Mouse (Mus musculus) embryonic facial prominence, embryonic 15.5 days (tissue): ENCODE data around the gene Mtor. TPM values are rescaled to one million over a fixed set of nuclear protein-coding genes. Genes with fewer than 3 reads are reported as not detected.

ENCODE experiments used
- ATAC-seq: fragments of 200-750 bp; cut with Nextera tagmentation; 2 replicates; pipeline ENCODE4 v1.8.0; 2017; ENCODE audit warnings: low read depth, moderate TSS enrichment; ENCODE audit not compliant: insufficient number of reproducible peaks, low FRiP score, low TSS enrichment
- H3K27ac ChIP-seq: fragments of 300-500 bp; sonication (generic); replicated peaks from 2 replicates; pipeline ENCODE4 v1.5.1; 2015; ENCODE audit warnings: mild to moderate bottlenecking, inconsistent platforms
- H3K27me3 ChIP-seq: fragments of 300-500 bp; sonication (generic); 2 replicates; pipeline ENCODE4 v1.6.1; 2015; ENCODE audit warnings: inconsistent platforms
- H3K36me3 ChIP-seq: fragments of 300-500 bp; sonication (generic); 2 replicates; pipeline ENCODE4 v1.6.1; 2015; ENCODE audit warnings: mild to moderate bottlenecking, inconsistent platforms
- H3K4me1 ChIP-seq: fragments of 300-500 bp; sonication (generic); 2 replicates; pipeline ENCODE4 v1.6.1; 2015; ENCODE audit warnings: inconsistent platforms
- H3K4me2 ChIP-seq: fragments of 300-500 bp; sonication (generic); replicated peaks from 2 replicates; pipeline ENCODE4 v1.6.1; 2015; ENCODE audit warnings: mild to moderate bottlenecking, inconsistent platforms
- H3K4me3 ChIP-seq: fragments of 300-500 bp; sonication (generic); replicated peaks from 2 replicates; pipeline ENCODE4 v1.5.1; 2015; ENCODE audit warnings: mild to moderate bottlenecking, inconsistent platforms
- H3K9ac ChIP-seq: fragments of 300-500 bp; sonication (generic); 2 replicates; pipeline ENCODE4 v1.6.1; 2015; ENCODE audit warnings: inconsistent platforms
- H3K9me3 ChIP-seq: fragments of 300-500 bp; sonication (generic); replicated peaks from 2 replicates; pipeline ENCODE4 v1.6.1; 2016; ENCODE audit warnings: inconsistent platforms
- WGBS: fragments of 180-500 bp; shearing (Covaris S2); methylation state at CpG from one replicate; pipeline ENCODE4 v1.1.7; 2015; 5-methylcytosine and 5-hydroxymethylcytosine counted together
- polyA plus RNA-seq: library from polyadenylated mRNA; unstranded; fragments of >200 nt; fragmentation: Nextera tagmentation; extraction: Ambion mirVana; gene quantifications from 2 replicates; pipeline ENCODE4 v1.2.1, GENCODE M21; 2015

Mtor gene
- polyA plus RNA-seq, 1 experiment from 2014 or later = 14.9 TPM

DNA sequence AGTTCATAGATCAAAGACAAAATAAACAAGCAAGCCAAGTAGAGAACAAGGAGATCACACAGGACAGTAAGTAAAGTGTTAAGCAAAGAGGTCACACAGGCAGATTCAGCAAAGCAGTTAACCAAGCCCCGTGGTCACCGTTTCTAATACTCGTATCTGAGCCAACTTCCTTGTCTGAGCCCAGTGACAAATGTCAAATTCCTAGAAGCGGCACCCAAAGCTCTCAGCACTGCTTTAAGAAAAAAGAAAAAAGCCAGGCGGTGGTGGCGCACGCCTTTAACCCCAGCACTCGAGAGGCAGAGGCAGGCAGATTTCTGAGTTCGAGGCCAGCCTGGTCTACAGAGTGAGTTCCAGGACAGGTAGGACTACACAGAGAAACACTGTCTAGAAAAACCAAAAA lies 138.2 kb downstream of the Mtor start:
- Histone ChIP-seq H3K27me3 (no peaks in the 10 kb centered on the region), H3K4me1 (0 out of 2 replicates have a peak, but pooled peaks cover 9% of the 10 kb centered on the region), H3K4me2 (no peak overlapping the region), H3K4me3 (no peak overlapping the region), H3K9ac (no peak overlapping the region), H3K9me3 (no peaks in the 10 kb centered on the region), H3K36me3 (peaks cover 16% of the 10 kb centered on the region), H3K27ac (no peak overlapping the region)
- WGBS = 80% methylated on average over 9 of the region's 9 CpGs
- ATAC-seq = no peak

DNA sequence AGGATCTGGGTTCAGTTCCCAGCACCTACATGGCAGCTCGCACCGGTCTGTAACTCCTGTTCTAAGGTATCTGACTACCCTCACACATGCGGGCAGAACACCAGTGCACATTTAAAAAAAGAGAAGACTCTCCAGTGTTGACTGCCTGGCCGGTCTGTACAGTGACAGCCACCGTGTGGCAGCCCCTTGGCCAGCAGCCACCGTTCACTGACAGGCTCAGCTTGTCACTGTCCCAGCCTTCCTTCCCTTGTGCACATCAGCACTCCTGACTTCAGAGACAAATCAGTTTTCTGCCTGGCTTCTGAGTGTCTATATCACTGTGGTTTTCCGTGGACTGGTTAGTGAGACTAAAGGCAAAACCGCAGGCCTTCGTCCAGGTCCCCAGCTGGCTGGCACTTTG lies 140.4 kb downstream of the Mtor start:
- H3K4me2 ChIP-seq = no peak overlapping the region
- H3K4me1 ChIP-seq = peaks cover 25% of the 10 kb centered on the region
- H3K27ac ChIP-seq = no peak overlapping the region
- no peak for ATAC-seq
- H3K4me3 ChIP-seq = no peak overlapping the region
- WGBS = 74% methylated on average over 9 of the region's 9 CpGs
- H3K27me3 ChIP-seq = no peaks in the 10 kb centered on the region
- no peaks in the 10 kb centered on the region for H3K9me3 ChIP-seq
- H3K9ac ChIP-seq = no peak overlapping the region
- peaks cover 6% of the 10 kb centered on the region for H3K36me3 ChIP-seq

DNA sequence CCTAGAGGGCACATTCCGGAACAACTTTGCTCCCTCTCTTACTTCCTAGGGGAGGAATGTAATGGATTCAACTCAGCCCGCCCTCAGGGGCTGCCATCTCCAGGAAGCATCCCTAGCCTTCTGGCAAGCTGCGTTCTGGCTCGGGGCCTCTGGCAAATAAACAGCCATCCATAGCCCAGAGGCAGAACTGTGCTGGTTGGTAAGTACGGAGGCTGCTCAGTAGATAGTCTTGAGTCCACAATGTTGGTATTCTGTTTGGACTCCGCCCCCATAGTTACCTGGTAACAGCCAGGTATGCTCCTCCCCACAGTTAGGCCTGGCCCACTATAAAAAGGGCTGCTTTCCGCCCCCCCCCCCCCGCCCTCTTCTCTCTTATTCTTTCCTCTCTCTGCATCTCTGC lies 141.2 kb downstream of the Mtor start:
- no peak overlapping the region for H3K4me3 ChIP-seq
- no peak overlapping the region for H3K9ac ChIP-seq
- no peak overlapping the region for H3K27ac ChIP-seq
- H3K27me3 ChIP-seq = no peaks in the 10 kb centered on the region
- H3K9me3 ChIP-seq = no peaks in the 10 kb centered on the region
- peaks cover 25% of the 10 kb centered on the region for H3K4me1 ChIP-seq
- H3K4me2 ChIP-seq = no peak overlapping the region
- ATAC-seq = no peak
- WGBS = 41% methylated on average over 8 of the region's 8 CpGs
- peaks cover 14% of the 10 kb centered on the region for H3K36me3 ChIP-seq

DNA sequence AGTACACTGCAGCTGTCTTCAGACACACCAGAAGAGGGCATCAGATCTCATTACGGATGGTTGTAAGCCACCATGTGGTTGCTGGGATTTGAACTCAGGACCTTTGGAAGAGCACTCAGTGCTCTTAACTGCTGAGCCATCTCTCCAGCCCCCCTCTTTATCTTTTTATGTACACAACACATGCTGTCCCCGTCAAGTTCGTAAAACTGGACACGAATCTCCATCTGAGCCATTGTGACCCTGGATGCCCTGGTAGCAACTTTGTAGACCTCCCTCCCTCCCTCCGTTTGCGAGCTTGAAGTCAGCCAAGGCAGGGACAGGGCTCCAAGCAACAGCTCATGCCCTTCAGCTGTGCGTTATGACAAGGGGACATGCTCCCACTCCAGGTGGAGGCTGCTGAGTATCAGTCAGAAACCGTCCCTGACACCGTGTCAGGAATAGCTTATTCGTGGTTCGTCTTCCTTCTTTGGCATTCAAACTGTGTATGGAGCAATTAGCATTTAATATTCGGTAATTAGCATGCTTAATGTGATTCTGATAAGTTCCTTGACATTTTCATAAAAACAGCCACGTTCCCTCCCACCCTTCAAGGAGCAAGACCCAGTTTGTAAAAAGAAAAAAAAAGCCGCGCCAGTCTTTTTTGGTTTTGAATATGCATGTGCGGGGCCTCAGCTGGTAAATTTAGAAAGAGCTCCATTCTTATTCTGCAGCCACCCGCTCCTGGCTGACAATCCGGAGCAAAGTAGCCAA lies 142.2 kb downstream of the Mtor start:
- Histone ChIP-seq H3K36me3 (peaks cover 24% of the 10 kb centered on the region), H3K9ac (peak overlapping the region; percentile 83), H3K4me1 (peaks cover 25% of the 10 kb centered on the region), H3K4me3 (peak overlapping the region; percentile 99), H3K9me3 (no peaks in the 10 kb centered on the region), H3K27me3 (no peaks in the 10 kb centered on the region), H3K4me2 (peak overlapping the region; percentile 89), H3K27ac (peak overlapping the region; percentile 79)
- WGBS = 5% methylated on average over 18 of the region's 18 CpGs
- ATAC-seq = no peak

DNA sequence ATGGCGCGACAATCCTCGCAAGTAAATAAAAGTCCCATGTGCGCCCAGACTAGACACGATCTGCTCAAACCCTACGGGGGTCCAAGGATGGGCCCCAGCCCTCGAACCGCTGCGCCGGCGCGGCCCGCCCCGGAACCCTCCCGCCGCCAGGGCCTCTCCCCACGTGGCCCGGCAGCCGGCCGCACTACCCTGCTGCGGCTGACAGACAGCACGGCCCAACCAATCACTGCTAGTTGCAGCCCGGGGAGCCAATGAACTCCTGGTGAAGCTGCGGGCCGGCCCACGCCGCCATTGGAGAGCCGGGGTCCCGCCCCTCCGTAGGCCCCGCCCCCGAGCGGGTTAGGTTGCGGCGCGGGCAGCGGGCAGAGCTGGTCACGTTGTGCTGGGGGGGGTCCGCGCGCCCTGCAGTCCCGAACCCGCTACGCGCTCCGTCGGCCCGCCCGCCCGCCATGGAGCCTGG lies 142.8 kb downstream of the Mtor start, which contains the start of gene Srm:
Gene Srm (plus strand): TSS at position 333 of the 460 bp plus-strand sequence.
- Histone ChIP-seq H3K36me3 (peaks cover 30% of the 10 kb centered on the region), H3K9me3 (no peaks in the 10 kb centered on the region), H3K27me3 (no peaks in the 10 kb centered on the region), H3K9ac (peak within 1 kb of the TSS; percentile 83), H3K4me1 (peaks cover 25% of the 10 kb centered on the region), H3K27ac (peak within 1 kb of the TSS; percentile 79), H3K4me2 (peak within 1 kb of the TSS; percentile 89), H3K4me3 (peak within 1 kb of the TSS; percentile 99)
- under 1% methylated on average over 50 of the region's 50 CpGs for WGBS
- peak; percentile 100 for ATAC-seq

DNA sequence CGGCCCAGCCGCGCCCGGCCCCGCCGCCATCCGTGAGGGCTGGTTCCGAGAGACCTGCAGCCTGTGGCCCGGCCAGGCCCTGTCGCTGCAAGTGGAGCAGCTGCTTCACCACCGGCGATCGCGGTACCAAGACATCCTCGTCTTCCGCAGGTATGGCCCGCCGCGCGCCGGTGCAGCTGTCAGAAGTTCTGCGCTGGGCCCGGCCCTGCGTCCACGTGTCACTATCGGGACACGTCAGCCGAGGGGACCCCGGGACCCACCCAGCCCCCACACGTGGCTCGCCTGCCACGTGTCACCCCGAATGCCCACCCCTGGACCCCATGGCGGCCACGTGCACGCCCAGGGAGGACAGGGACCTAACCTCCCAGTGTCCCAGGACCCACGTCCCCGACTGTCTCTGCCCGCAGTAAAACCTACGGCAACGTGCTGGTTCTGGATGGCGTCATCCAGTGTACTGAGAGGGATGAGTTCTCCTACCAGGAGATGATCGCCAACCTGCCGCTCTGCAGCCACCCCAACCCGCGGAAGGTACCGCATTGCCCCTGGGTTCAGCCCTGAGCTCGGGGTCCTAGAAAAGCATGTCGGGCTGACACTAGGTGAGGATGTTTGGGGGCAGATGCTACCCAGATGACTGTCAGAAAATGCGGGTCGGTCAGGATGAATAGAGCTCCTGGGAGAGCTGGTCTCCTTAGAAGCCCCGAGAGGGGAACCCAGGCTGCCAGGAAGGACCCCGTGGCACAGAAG lies 143.4 kb downstream of the Mtor start:
- ATAC-seq = peak; percentile 31
- WGBS = under 1% methylated on average over 53 of the region's 53 CpGs
- peaks cover 25% of the 10 kb centered on the region for H3K4me1 ChIP-seq
- H3K27me3 ChIP-seq = no peaks in the 10 kb centered on the region
- H3K4me2 ChIP-seq = peak overlapping the region; percentile 89
- H3K4me3 ChIP-seq = peak overlapping the region; percentile 99
- H3K9me3 ChIP-seq = no peaks in the 10 kb centered on the region
- H3K9ac ChIP-seq = peak overlapping the region; percentile 83
- peak overlapping the region; percentile 55; the same call in 1 of the 2 replicates for H3K27ac ChIP-seq
- peaks cover 36% of the 10 kb centered on the region for H3K36me3 ChIP-seq

DNA sequence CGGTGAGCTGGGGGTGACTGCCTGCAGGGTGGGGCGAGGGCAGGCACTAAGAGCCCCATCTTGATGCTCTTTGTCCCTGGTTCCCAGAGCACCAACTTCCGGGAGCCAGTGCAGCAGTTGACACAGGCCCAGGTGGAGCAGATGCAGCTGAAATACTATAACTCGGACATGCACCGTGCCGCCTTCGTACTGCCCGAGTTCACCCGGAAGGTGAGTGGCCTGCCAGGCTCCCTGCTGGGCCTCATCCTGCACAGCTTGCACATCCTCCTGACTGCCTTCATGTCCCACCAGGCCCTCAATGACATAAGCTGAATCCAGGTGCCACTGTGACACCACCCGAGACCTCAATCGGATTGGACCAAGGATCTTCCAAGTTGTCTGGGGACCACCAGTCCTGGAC lies 145.6 kb downstream of the Mtor start:
- H3K9ac ChIP-seq = no peak overlapping the region
- peaks cover 58% of the 10 kb centered on the region for H3K36me3 ChIP-seq
- H3K4me3 ChIP-seq = no peak overlapping the region
- WGBS = 94% methylated on average over 11 of the region's 11 CpGs
- no peaks in the 10 kb centered on the region for H3K9me3 ChIP-seq
- H3K27ac ChIP-seq = no peak overlapping the region
- H3K4me1 ChIP-seq = peaks cover 25% of the 10 kb centered on the region
- no peak overlapping the region for H3K4me2 ChIP-seq
- no peak for ATAC-seq
- no peaks in the 10 kb centered on the region for H3K27me3 ChIP-seq

DNA sequence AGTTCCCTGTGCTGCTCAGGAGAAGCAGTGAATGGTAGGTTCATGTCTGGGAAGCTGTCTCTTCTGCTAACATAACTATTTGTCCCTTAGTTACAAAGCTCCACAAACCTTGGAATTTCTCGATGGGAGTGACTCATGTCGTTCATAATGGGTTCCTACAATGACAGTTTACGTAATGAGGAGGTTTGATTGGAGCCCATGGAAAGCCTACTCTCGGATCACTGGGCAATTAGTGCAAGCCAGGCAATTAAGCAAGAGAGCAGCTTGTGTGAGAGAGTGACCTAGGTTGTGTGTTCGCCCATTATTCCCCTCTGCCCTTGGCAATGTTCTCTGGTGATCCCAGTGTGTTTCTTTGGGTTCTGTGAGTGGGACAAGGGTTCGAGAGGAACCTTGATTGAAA lies 147.5 kb downstream of the Mtor start:
- ATAC-seq = no peak
- Histone ChIP-seq H3K9me3 (no peaks in the 10 kb centered on the region), H3K4me3 (no peak overlapping the region), H3K9ac (no peak overlapping the region), H3K27me3 (no peaks in the 10 kb centered on the region), H3K27ac (no peak overlapping the region), H3K4me2 (no peak overlapping the region), H3K36me3 (peaks cover 63% of the 10 kb centered on the region), H3K4me1 (peaks cover 17% of the 10 kb centered on the region)
- 82% methylated on average over 6 of the region's 6 CpGs for WGBS

DNA sequence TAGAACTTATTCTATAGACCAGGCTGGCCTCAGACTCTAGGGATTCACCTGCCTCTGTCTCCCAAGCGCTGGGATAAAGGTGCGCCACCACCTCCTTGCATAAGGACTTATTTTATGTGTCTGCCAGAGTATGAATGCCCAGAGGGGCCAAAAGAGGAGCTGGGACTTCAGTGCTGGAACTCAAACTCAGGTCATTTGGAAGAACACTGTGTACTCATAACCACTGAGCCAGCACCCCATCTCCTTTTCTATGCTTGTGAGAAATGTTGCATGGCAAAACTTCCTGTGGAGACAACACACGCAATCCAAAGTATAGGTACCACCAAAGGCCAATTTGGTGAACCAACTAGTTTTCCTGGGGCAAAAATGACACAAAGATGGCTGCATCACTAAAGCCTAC lies 148.3 kb downstream of the Mtor start:
- H3K27me3 ChIP-seq = no peaks in the 10 kb centered on the region
- no peak overlapping the region for H3K4me2 ChIP-seq
- H3K9me3 ChIP-seq = no peaks in the 10 kb centered on the region
- no peak overlapping the region for H3K4me3 ChIP-seq
- 96% methylated on average over 3 of the region's 3 CpGs for WGBS
- peaks cover 17% of the 10 kb centered on the region for H3K4me1 ChIP-seq
- no peak for ATAC-seq
- no peak overlapping the region for H3K27ac ChIP-seq
- H3K36me3 ChIP-seq = peaks cover 63% of the 10 kb centered on the region
- H3K9ac ChIP-seq = no peak overlapping the region

DNA sequence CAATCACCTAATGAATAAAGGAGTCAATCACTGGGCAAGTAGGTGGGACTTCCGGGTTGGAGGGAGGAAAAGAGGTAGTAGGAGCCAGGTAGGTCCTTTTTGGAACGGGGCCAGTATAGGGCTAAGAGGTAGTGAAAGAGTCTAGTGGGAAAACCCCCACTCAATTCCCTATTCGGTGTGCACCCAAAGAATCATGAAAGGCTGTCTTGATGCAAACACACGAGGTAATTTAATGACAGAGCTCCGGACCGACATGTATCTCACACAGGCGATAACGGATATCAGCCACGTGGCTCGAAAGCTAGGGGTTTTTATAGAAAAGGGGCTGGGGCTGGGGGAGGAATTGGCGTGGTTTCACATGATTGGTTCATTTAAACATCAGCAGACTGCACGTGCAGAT lies 150.4 kb downstream of the Mtor start:
- Histone ChIP-seq H3K4me2 (no peak overlapping the region), H3K27me3 (no peaks in the 10 kb centered on the region), H3K27ac (no peak overlapping the region), H3K9ac (no peak overlapping the region), H3K4me1 (no peaks in the 10 kb centered on the region), H3K9me3 (no peaks in the 10 kb centered on the region), H3K36me3 (peaks cover 57% of the 10 kb centered on the region), H3K4me3 (no peak overlapping the region)
- ATAC-seq = no peak
- 90% methylated on average over 12 of the region's 12 CpGs for WGBS

DNA sequence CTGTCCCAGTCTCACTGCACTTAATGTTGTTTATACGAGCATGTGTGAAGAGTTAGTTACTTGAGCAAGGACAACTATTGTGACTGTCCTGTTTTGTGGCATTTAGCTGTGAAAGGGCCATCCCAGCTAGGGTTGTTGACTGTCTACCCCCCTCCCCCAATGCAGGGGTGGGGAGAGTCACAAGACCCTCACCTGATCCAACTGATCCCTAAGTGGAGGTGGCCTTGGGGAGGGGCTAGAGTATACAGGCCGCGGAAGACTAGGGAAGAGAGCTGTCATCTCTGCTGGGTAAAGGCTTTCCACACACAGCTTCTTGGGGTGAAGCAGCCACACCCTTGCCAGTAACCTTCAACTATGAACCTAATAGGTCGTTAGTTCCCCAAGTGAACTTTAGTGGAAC lies 151.9 kb downstream of the Mtor start:
- Histone ChIP-seq H3K36me3 (peaks cover 42% of the 10 kb centered on the region), H3K27me3 (no peaks in the 10 kb centered on the region), H3K9ac (no peak overlapping the region), H3K27ac (no peak overlapping the region), H3K4me1 (no peaks in the 10 kb centered on the region; the same call in 1 of the 2 replicates), H3K4me3 (no peak overlapping the region), H3K9me3 (no peaks in the 10 kb centered on the region), H3K4me2 (no peak overlapping the region)
- no peak for ATAC-seq
- 78% methylated on average over 4 of the region's 4 CpGs for WGBS
